ENCODE assay signal across 11 mouse cellular contexts in genomic region chr2:115309856-115310631, GRCm38 (mm10).
DNase-seq lines count a peak whose midpoint lies in the region; ATAC-seq lines count a peak whose summit lies in the region.
"Had no signal": no experiment of that assay in that cellular context is flagged by ENCODE, and none has a peak within 500 bp of the region (broad histone marks: within the 10 kb centered on the region; RNA-seq: fewer than 3 reads in every experiment).

No protein-coding gene starts in this region.

- 28% methylated on average over 4 of the region's 4 CpGs for WGBS in hindbrain, embryonic 11.5 days
- WGBS in hindbrain, embryonic 12.5 days: 26% methylated on average over 4 of the region's 4 CpGs
- WGBS in liver, embryonic 11.5 days: 68% methylated on average over 4 of the region's 4 CpGs
- WGBS in forebrain, embryonic 16.5 days: 55% methylated on average over 4 of the region's 4 CpGs

- no peaks in the 10 kb centered on the region for H3K36me3 ChIP-seq in hindbrain, embryonic 11.5 days (ENCODE audit: control insufficient read depth, insufficient read depth, low read length)
- no peaks in the 10 kb centered on the region for H3K36me3 ChIP-seq in hindbrain, embryonic 12.5 days
- no peaks in the 10 kb centered on the region for H3K36me3 ChIP-seq in liver, embryonic 11.5 days (ENCODE audit: control insufficient read depth, insufficient read depth, low read length)
- no peaks in the 10 kb centered on the region for H3K36me3 ChIP-seq in forebrain, embryonic 16.5 days (ENCODE audit: control insufficient read depth, insufficient read depth)

- peak; percentile 41 for DNase-seq in hindbrain, embryonic 11.5 days (ENCODE audit: low spot score)
- DNase-seq in R1 (ENCODE audit: low read depth, low spot score): peak; percentile 49
- DNase-seq in embryo, embryonic 10 days (ENCODE audit: low spot score): peak; percentile 49
- DNase-seq in liver, embryonic 11.5 days (ENCODE audit: low spot score): no peak
- DNase-seq: cerebellum, postnatal 14 days had no signal

- ATAC-seq in hindbrain, embryonic 11.5 days (ENCODE audit: low FRiP score): peak; percentile 87
- no peak for ATAC-seq in hindbrain, embryonic 12.5 days (ENCODE audit: low FRiP score)
- ATAC-seq in liver, embryonic 11.5 days (replicated peaks; ENCODE audit: low FRiP score): peak; percentile 64; the same call in 1 of the 2 replicates
- no peak for ATAC-seq in CD4-positive, CD25-positive, alpha-beta regulatory T cell, adult 4 months
- ATAC-seq in forebrain, embryonic 16.5 days: no peak
- ATAC-seq in cerebellum, adult (ENCODE audit: insufficient number of reproducible peaks, low FRiP score, low TSS enrichment): no peak
- ATAC-seq: intestine, embryonic 16.5 days; Patski had no signal

- no peak overlapping the region for H3K27ac ChIP-seq in hindbrain, embryonic 11.5 days (ENCODE audit: low read depth, low read length)
- H3K27ac ChIP-seq in hindbrain, embryonic 12.5 days: no peak overlapping the region
- H3K27ac ChIP-seq in liver, embryonic 11.5 days (ENCODE audit: low read depth, low read length): no peak overlapping the region
- no peak overlapping the region for H3K27ac ChIP-seq in forebrain, embryonic 16.5 days (ENCODE audit: low read length)

- no peak overlapping the region for H3K4me3 ChIP-seq in hindbrain, embryonic 11.5 days (ENCODE audit: low read depth, low read length)
- no peak overlapping the region for H3K4me3 ChIP-seq in hindbrain, embryonic 12.5 days
- H3K4me3 ChIP-seq in liver, embryonic 11.5 days (ENCODE audit: low read depth, low read length): no peak overlapping the region
- no peak overlapping the region for H3K4me3 ChIP-seq in forebrain, embryonic 16.5 days (replicated peaks; ENCODE audit: low read length)

- H3K4me2 ChIP-seq in hindbrain, embryonic 11.5 days (replicated peaks; ENCODE audit: low read depth, low read length): no peak overlapping the region
- no peak overlapping the region for H3K4me2 ChIP-seq in hindbrain, embryonic 12.5 days (replicated peaks)
- H3K4me2 ChIP-seq in liver, embryonic 11.5 days: no peak overlapping the region
- no peak overlapping the region for H3K4me2 ChIP-seq in forebrain, embryonic 16.5 days (ENCODE audit: low read length)

- no peak overlapping the region for H3K9ac ChIP-seq in hindbrain, embryonic 11.5 days (ENCODE audit: low read depth, low read length)
- no peak overlapping the region for H3K9ac ChIP-seq in hindbrain, embryonic 12.5 days
- no peak overlapping the region for H3K9ac ChIP-seq in liver, embryonic 11.5 days (ENCODE audit: low read depth, low read length)
- no peak overlapping the region for H3K9ac ChIP-seq in forebrain, embryonic 16.5 days (replicated peaks; ENCODE audit: low read depth, low read length)

- no peaks in the 10 kb centered on the region for H3K27me3 ChIP-seq in hindbrain, embryonic 11.5 days (ENCODE audit: control insufficient read depth, insufficient read depth, low read length)
- H3K27me3 ChIP-seq in hindbrain, embryonic 12.5 days: no peaks in the 10 kb centered on the region
- no peaks in the 10 kb centered on the region for H3K27me3 ChIP-seq in liver, embryonic 11.5 days (replicated peaks; ENCODE audit: control insufficient read depth, insufficient read depth, low read length)
- H3K27me3 ChIP-seq in forebrain, embryonic 16.5 days (replicated peaks; ENCODE audit: control insufficient read depth, insufficient read depth, low read length): no peaks in the 10 kb centered on the region
- H3K27me3 ChIP-seq: Patski had no signal

- peaks cover 5% of the 10 kb centered on the region; the same call in 1 of the 2 replicates for H3K4me1 ChIP-seq in hindbrain, embryonic 11.5 days (replicated peaks; ENCODE audit: control insufficient read depth, insufficient read depth, low read length)
- peaks cover 6% of the 10 kb centered on the region; the same call in 1 of the 2 replicates for H3K4me1 ChIP-seq in hindbrain, embryonic 12.5 days
- no peaks in the 10 kb centered on the region for H3K4me1 ChIP-seq in liver, embryonic 11.5 days (replicated peaks; ENCODE audit: control insufficient read depth, insufficient read depth, low read length)
- H3K4me1 ChIP-seq in forebrain, embryonic 16.5 days (replicated peaks; ENCODE audit: control insufficient read depth, insufficient read depth, low read length): no peaks in the 10 kb centered on the region

- H3K9me3 ChIP-seq in hindbrain, embryonic 11.5 days (ENCODE audit: control insufficient read depth, low read length): no peaks in the 10 kb centered on the region
- no peaks in the 10 kb centered on the region for H3K9me3 ChIP-seq in hindbrain, embryonic 12.5 days (replicated peaks)
- H3K9me3 ChIP-seq in liver, embryonic 11.5 days (ENCODE audit: control insufficient read depth, low read length): no peaks in the 10 kb centered on the region
- H3K9me3 ChIP-seq in forebrain, embryonic 16.5 days (ENCODE audit: control insufficient read depth, low read length): 0 out of 2 replicates have a peak, but pooled peaks cover 4% of the 10 kb centered on the region

Comparison
In these comparisons a context has a peak if more than half of its experiments do, and no peak if none do; other contexts are left out.
1. ATAC-seq: peak in hindbrain, embryonic 11.5 days (single experiment) and liver, embryonic 11.5 days (single experiment); none in hindbrain, embryonic 12.5 days (single experiment), CD4-positive, CD25-positive, alpha-beta regulatory T cell, adult 4 months (single experiment), forebrain, embryonic 16.5 days (single experiment) and cerebellum, adult (single experiment).